Mouse (Mus musculus): Measurements from ENCODE around the gene Ndrg4.

Gene Ndrg4

DNA sequence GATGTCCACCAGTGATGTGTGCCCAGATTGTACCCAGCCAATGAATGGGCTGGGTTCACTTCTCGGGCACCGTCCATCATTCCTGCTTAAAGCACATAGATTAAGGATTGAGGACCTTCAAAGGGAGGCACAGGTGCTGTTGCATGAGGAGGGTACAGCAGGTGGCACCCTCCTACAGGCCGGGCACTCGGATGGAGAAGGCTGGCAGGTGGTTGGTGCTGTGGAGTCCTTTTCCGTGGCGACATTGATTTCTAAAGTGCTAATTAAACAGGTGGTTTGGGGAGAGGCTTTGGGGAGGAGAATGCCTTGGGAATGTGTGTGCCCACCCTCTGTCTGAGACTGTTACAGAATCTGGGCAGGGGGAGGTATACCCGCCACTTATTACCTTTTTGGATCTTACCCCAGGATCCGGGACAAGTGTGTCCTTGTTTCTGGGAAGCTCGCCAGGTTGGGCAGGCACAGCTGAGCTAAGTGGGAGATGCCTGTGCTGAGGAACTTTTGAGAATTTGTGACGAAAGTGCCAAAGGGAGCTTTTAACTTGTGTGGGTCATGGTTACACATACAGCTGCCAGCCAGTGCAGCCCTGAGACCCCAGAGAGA is 11.4 kb downstream of the Ndrg4 start:
- no peak for DNase-seq

DNA sequence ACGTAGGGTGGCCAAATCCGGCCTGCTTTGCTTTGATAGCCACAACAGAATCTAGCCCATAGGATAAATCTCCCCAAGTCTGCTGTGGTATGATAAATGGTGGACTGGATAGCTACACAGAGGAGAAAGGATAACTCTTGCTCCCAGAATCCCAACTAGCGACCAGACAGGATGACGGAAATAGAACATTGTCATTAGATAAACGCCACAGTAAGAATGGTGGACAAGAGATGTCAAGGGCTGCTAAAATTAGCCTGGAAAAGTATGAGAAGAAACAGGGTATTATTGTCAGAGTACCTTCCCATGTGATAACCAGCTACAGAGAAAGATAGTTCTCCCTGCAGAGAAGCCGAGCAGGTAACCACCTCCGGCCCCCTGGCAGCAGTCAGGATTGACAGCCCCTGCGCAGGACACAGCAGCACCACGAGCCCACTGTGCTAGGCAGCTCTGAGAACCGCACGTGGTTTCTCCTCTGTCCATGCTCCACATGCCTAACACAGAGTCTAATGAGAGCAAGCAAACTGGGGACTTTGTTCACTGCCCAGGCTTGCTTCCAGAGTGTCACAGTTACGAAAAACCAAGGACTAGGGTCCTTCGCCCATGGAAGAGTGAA is 14.3 kb downstream of the Ndrg4 start:
- no peak for DNase-seq

- no peak for DNase-seq
Measured at GRCm38 (mm10) chr8:95694631-95695030, 17.9 kb downstream of the Ndrg4 start.

- no peak for DNase-seq
Measured at GRCm38 (mm10) chr8:95696661-95697060, 19.9 kb downstream of the Ndrg4 start.

DNA sequence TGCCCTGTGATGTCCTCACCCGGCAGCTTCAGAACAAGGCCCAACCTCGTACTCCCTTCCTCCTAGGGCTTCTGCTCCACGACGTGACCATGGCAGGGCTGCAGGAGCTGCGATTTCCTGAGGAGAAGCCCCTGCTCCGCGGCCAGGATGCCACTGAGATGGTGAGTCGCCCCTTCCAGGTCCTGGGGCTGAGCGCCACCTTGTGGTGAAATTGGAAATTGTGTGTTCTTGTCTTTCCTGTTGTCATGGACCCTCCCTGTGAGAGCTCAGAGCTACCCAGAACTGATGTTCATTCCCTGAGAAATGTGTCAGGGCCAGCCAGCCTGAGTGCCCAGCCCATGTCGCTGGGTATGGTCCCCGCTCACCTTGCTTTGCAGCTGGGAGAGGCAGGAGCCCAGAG is 20.3 kb downstream of the Ndrg4 start:
- peak; percentile 92 for DNase-seq

- DNase-seq: no peak
Measured at GRCm38 (mm10) chr8:95698179-95698578, 21.4 kb downstream of the Ndrg4 start.

GRCm38 (mm10) chr8:95700282-95700681 is 23.5 kb downstream of the Ndrg4 start:
- peak; percentile 31 for DNase-seq

GRCm38 (mm10) chr8:95701809-95702208 is 25.0 kb downstream of the Ndrg4 start:
- DNase-seq: no peak

DNA sequence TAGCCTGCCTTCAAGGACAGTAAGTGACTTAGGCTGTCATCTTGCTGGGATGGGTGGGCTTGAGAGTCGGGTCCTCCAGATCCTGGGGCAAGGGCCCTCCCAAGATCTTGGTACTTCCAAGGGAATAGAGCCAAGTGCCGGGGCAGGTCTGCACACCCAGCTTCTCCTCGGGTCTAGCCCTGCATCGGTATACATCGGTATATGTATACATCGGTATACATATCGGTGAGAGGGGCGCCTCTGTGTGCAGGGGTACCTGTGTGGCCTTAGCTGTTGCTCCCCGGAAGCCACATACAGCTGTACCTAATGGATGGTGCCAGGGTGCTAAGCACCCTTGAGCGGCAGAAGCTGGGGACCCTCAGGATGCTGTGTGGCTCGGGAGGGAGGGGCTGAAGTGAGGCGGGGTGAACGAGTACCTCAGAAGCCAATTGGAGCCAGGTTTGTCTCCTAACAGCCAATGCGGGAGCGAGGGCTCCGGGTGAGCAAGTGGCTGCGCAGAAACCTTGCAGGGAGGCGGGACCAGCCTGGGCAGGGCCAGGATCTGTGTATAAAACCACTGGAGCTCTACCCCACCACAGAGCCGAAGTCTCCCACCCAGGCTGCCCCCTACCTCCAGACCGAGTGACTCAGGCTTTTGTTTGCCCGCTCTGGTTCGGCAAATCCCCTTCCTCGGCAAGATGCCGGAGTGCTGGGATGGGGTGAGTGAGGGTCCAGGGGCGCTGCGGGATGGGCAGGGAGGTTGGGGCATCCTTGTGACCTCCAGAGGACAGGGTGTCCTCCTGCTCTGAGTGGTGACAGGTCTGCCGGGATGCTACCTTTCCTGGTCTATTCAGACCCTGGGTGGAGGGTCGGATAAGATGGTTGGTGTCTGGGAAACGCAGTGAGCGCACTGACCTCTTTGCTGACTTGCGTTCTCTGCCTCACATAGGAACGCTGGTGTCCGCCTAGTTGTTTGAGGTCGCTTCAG is 26.0 kb downstream of the Ndrg4 start:
- DNase-seq: peak; percentile 95

DNA sequence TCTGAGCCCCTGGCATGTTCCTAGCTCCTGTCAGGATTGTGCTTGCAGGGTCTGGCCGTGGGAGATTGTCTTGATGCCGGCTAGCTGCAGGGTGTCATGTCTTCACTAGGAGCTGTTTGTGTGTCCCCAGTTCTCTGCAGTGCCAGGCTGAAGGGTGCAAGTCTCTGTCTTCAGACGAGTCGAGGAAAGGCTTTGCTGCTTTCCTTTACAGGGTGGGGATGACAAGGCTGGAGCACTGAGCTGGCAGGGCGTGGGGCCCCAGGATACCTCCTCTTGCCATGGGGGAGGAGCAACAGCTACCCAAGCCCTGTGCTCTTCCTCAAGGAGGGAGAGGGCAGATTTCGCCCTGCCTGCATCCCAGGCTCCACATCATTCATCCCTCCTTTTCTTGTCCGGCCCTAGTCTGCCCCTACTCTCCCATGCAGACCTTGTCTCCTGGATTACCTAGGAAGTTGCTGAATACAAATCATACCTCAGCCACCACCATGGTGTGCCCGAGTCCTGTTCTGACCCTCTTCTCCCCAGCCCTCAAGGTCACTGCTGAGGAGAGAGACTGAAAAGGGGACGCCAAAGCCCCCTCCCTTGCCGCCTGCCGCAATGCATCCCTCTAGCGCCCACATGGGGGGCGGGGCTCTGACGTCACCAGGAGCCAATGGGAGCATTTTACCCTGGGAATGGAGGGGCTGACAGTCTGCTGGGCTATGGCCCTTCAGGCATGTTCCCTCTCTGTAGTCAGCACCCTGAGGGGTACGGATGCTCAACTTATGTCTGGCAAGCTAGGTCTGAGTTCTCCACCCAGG is 26.9 kb downstream of the Ndrg4 start:
- DNase-seq: peak; percentile 84

GRCm38 (mm10) chr8:95704538-95704937 is 27.8 kb downstream of the Ndrg4 start:
- DNase-seq: no peak

DNA sequence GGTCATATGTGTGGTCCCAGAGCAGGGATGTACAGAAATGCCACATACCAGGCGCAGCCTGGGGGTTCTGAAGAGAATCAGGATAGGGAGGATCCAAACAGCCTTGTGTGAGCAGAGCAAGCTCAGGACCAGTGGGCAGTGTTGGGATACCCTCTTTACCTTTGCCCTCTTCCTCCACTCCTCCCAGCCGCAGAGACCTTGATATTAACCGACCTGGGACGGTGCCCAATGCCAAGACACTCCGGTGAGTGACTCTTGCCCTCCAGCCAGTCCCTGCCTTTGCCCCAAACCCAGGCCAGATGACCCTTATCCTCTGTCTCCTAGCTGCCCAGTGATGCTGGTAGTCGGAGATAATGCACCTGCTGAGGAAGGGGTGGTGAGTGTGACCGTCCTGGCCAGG is 32.8 kb downstream of the Ndrg4 start:
- DNase-seq: no peak

GRCm38 (mm10) chr8:95711029-95711428 is 34.2 kb downstream of the Ndrg4 start:
- DNase-seq: no peak

DNA sequence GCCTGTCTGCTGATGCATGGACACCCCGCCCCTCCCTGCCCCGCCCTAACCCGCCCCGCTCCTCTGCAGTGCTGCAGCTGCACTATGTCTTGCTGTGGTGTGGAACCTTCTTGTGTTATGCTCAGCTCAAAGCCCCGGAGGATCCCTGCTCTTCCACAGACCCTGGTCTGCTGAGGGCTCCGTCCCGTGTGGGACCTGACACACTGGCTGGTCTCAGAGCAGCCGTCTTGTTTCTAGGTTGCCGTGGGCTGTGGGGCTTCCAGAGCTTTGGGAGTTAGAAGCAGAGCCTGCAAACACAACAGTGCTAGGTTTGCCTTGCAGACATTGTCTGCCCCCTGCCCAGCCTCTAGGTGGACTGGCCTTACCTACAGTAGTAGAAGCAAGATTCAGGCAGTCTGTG is 35.6 kb downstream of the Ndrg4 start:
- no peak for DNase-seq

- DNase-seq: peak; percentile 75
Measured at GRCm38 (mm10) chr8:95713100-95714010, 36.6 kb downstream of the Ndrg4 start.

DNA sequence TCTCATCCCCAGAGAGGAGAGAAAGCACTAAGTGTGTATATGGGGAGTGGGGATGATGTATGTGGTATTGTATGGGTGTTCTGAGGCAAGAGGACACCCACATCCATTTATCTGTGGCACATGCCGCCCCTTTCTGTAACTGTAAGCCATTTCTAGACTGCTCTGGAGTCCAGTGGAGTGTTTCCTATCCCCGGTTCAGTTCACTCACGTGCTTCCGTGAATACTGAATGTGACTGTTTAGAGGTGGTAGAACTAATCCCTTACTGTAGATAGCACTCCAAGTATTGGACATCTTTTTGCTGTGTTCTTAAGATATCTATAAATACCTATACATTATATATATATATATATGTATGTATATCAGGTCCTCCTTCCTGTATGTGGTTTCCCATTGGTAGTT is 37.6 kb downstream of the Ndrg4 start:
- no peak for DNase-seq

- DNase-seq: no peak
Measured at GRCm38 (mm10) chr8:95714837-95715413, 38.1 kb downstream of the Ndrg4 start.

DNA sequence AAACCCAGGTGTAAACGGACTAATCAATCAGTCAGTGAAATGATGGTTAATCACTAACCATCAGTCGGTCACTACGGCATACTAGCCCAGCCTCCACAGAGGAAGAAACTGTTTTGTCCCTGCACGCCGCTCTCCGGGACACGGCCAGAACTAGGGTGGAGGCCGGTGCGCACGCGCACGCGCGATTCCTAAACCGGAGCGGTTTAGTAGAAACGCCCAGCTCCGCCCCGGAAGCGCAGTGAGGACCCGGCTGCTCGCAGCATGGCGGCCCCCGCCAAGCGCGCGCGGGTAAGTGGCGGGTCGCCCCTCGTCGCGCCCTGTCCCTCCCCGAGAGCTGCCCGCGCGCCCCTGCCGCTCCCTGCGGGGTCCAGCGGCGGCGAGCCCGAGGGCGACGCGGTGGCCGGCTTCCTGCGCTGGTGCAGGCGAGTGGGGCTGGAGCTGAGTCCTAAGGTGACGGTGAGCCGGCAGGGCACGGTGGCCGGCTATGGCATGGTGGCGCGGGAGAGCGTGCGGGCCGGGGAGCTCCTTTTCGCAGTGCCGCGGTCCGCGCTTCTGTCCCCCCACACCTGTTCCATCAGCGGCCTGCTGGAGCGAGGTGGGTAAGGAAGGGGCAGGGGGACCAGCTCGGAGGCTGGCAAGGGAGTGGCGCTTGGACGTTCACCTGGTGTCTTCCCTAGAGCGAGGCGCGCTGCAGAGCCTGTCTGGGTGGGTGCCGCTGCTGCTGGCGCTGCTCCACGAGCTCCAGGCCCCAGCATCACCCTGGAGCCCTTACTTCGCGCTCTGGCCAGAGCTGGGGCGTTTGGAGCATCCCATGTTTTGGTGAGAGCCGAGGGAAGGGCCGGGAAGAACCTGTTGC is 39.1 kb downstream of the Ndrg4 start, which contains the start of gene Setd6:
Gene Setd6 (plus strand): TSS at position 206 of the 856 bp plus-strand sequence.
- DNase-seq: peak; percentile 95

DNA sequence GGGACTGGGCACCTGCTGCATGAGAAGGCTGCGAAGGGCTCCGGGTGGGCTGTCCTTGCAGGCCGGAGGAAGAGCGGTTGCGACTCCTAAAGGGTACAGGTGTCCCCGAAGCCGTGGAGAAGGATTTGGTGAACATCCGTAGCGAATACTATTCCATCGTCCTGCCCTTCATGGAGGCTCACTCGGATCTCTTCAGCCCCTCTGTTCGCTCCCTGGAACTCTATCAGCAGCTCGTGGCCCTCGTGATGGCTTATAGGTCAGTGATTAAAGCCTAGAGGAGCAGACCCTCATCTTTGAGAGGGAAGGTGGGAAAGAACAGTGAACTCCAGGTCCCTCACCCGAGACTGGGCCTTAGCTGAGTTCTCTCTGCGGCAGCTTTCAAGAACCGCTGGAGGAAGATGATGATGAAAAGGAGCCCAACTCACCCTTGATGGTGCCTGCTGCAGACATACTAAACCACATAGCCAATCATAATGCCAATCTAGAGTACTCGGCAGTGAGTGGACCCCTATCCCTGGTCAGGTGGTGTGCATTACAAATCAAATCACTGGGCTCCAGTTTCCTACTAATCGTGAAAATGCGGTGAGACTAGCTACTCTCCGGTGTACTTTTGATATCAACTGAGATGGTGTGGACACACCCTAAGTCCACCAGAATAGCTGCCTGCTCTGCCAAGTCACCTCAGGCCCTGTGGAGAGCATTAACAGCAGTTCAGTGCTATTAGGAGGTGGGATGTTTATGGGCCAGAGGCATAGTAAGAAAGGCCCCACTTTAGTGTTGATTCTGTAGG is 40.0 kb downstream of the Ndrg4 start:
- DNase-seq: peak; percentile 25

DNA sequence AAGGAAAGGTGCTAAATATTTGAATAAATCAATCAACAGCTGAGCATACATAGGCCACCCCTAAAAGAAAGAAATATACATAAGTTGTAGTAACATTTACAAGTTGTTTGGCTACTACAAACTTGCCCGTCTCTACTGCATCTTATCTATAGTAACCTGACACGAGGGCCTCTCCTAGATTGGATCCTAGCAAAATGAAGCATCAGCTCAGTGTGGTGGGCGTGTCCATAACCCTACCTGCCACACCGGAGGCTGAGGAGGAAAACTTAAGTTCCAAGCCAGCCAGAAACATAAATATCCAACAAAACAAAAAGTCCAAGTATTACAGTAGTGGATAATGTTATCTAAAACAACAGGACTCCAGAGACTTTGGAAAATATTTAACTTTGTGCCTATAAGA is 50.8 kb downstream of the Ndrg4 start:
- no peak for DNase-seq

All from embryo, embryonic 11 days (tissue).